Mouse (Mus musculus) forebrain, embryonic 14.5 days (tissue): ENCODE measurements around the gene Fat3. TPM values are rescaled to one million over a fixed set of nuclear protein-coding genes. Genes with fewer than 3 reads are reported as not detected.

Experiments used
- ATAC-seq: fragments of 200-750 bp; cut with Nextera tagmentation; 2 replicates; pipeline ENCODE4 v1.8.0; 2017; ENCODE audit warnings: mild to moderate bottlenecking, moderate library complexity
- DNase-seq: peaks from one replicate; pipeline ENCODE4 v3.0.0-alpha.2; 2015; ENCODE audit warnings: low spot score
- H3K27ac ChIP-seq: fragments of 300-500 bp; sonication (generic); 2 replicates; pipeline ENCODE4 v1.5.1; 2014; ENCODE audit warnings: low read depth, mild to moderate bottlenecking, control low read depth, low read length, moderate library complexity
- H3K27me3 ChIP-seq: fragments of 300-500 bp; sonication (generic); replicated peaks from 2 replicates; pipeline ENCODE4 v1.6.1; 2014; ENCODE audit warnings: low read length, control low read depth, mixed read lengths; ENCODE audit not compliant: control insufficient read depth, insufficient read depth
- H3K36me3 ChIP-seq: fragments of 300-500 bp; sonication (generic); 2 replicates; pipeline ENCODE4 v1.6.1; 2014; ENCODE audit warnings: low read length, control low read depth; ENCODE audit not compliant: control insufficient read depth, insufficient read depth
- H3K4me1 ChIP-seq: fragments of 300-500 bp; sonication (generic); 2 replicates; pipeline ENCODE4 v1.6.1; 2014; ENCODE audit warnings: antibody characterized with exemption, low read length, control low read depth; ENCODE audit not compliant: control insufficient read depth, insufficient read depth
- H3K4me2 ChIP-seq: fragments of 300-500 bp; sonication (generic); 2 replicates; pipeline ENCODE4 v1.6.1; 2014; ENCODE audit warnings: mild to moderate bottlenecking, control low read depth, low read length
- H3K4me3 ChIP-seq: fragments of 300-500 bp; sonication (generic); 2 replicates; pipeline ENCODE4 v1.5.1; 2014; ENCODE audit warnings: low read depth, low read length, control low read depth
- H3K9ac ChIP-seq: fragments of 300-500 bp; sonication (generic); 2 replicates; pipeline ENCODE4 v1.6.1; 2014; ENCODE audit warnings: mild to moderate bottlenecking, low read length, control low read depth, moderate library complexity
- H3K9me3 ChIP-seq: fragments of 300-500 bp; sonication (generic); replicated peaks from 2 replicates; pipeline ENCODE4 v1.6.1; 2016; ENCODE audit warnings: low read length, control low read depth, mixed read lengths; ENCODE audit not compliant: control insufficient read depth
- WGBS: fragments of 180-500 bp; shearing (Covaris S2); extraction: QIAGEN DNeasy Blood & Tissue Kit; methylation state at CpG from one replicate; pipeline ENCODE4 v1.1.7; 2014; 5-methylcytosine and 5-hydroxymethylcytosine counted together
- polyA plus RNA-seq: library from polyadenylated mRNA; unstranded; fragments of >200 nt; fragmentation: Nextera tagmentation; extraction: Ambion mirVana; gene quantifications from 2 replicates; pipeline ENCODE4 v1.2.1, GENCODE M21; 2014

Gene Fat3
- polyA plus RNA-seq, 1 experiment from 2014 or later: 12.2 TPM

GRCm38 (mm10) chr9:16310855-16311848, 189.9 kb downstream of the Fat3 start:
- Histone ChIP-seq H3K36me3 (no peaks in the 10 kb centered on the region), H3K27ac (no peak overlapping the region), H3K9me3 (no peaks in the 10 kb centered on the region), H3K27me3 (no peaks in the 10 kb centered on the region), H3K9ac (no peak overlapping the region), H3K4me3 (no peak overlapping the region), H3K4me2 (no peak overlapping the region), H3K4me1 (no peaks in the 10 kb centered on the region; the same call in 1 of the 2 replicates)
- WGBS: 49% methylated on average over 5 of the region's 5 CpGs
- ATAC-seq (peak; percentile 32; the same call in 1 of the 2 replicates), DNase-seq (peak; percentile 40)

- H3K9me3 ChIP-seq: no peaks in the 10 kb centered on the region
- H3K27ac ChIP-seq: no peak overlapping the region
- 85% methylated on average over 4 of the region's 4 CpGs for WGBS
- H3K36me3 ChIP-seq: no peaks in the 10 kb centered on the region
- no peak overlapping the region for H3K9ac ChIP-seq
- no peak for DNase-seq
- H3K27me3 ChIP-seq: no peaks in the 10 kb centered on the region
- no peak overlapping the region for H3K4me2 ChIP-seq
- peaks cover 5% of the 10 kb centered on the region; the same call in 1 of the 2 replicates for H3K4me1 ChIP-seq
- no peak overlapping the region for H3K4me3 ChIP-seq
- ATAC-seq: no peak
Measured at GRCm38 (mm10) chr9:16310305-16310704, 190.8 kb downstream of the Fat3 start.

GRCm38 (mm10) chr9:16307789-16308188, 193.3 kb downstream of the Fat3 start:
- no peak overlapping the region for H3K4me2 ChIP-seq
- H3K4me1 ChIP-seq: peaks cover 13% of the 10 kb centered on the region; the same call in 1 of the 2 replicates
- no peak for ATAC-seq
- no peak overlapping the region for H3K27ac ChIP-seq
- no peaks in the 10 kb centered on the region for H3K27me3 ChIP-seq
- no peaks in the 10 kb centered on the region for H3K36me3 ChIP-seq
- WGBS: 91% methylated on average over 1 of the region's 1 CpGs
- H3K4me3 ChIP-seq: no peak overlapping the region
- no peak overlapping the region for H3K9ac ChIP-seq
- no peak for DNase-seq
- no peaks in the 10 kb centered on the region for H3K9me3 ChIP-seq

DNA sequence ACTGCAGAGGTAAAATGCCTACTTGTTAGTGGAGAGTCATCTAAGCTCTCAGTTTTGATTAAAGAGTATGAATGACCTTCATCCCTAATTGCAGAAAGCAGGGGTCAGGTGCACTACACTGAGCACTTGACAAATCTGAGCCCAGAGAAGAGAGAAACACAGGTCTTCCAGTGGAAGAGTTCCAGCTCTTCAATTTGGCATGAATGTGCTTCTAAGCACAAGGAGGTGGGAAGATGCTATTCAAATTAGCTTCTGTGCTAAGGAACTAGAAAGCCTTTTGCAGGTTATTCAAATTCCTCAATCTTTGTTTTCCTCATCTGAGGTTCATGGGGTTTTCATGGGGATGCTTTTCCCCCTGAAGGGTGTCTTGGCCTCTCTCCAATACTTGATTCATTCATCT, 194.9 kb downstream of the Fat3 start:
- H3K9me3 ChIP-seq: no peaks in the 10 kb centered on the region
- H3K36me3 ChIP-seq: no peaks in the 10 kb centered on the region
- H3K4me3 ChIP-seq: no peak overlapping the region
- H3K9ac ChIP-seq: no peak overlapping the region
- no peak overlapping the region for H3K27ac ChIP-seq
- ATAC-seq (no peak), DNase-seq (no peak)
- H3K4me2 ChIP-seq: no peak overlapping the region
- peaks cover 13% of the 10 kb centered on the region; the same call in 1 of the 2 replicates for H3K4me1 ChIP-seq
- H3K27me3 ChIP-seq: no peaks in the 10 kb centered on the region

DNA sequence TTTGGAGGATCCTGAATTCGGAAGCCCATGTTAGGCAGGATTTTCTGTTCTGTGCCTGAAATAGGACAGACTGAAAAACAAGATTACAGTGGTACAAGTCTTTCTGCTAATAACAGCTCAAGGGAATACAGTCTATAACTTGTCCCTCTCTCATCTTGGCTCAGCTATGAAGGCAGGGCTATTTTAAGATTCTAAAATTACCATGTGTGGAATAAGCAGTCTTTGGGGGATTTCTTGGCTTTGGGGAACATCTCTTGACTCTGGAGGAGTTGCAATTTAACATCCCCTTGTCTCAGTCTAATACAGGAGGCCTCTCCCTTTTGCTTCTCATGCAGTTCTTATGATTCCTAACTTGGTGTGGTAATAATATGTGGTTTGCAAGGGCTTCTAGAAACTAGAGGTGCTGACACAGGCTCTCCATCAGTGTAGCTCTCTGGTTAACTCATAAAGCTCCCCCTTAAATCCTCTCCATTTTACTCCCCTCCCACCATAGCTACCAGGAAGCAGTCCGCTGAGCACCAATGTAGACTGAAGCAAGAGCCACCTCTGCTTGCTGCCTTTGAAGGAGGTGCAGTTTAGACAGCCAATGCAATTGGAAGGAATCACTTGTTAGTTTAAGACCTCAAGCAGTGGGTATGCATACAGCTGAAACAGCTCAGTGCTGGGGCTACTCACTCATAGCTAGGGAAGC, 195.5 kb downstream of the Fat3 start:
- no peak overlapping the region for H3K9ac ChIP-seq
- no peaks in the 10 kb centered on the region for H3K36me3 ChIP-seq
- H3K27me3 ChIP-seq: no peaks in the 10 kb centered on the region
- ATAC-seq (no peak), DNase-seq (no peak)
- H3K4me1 ChIP-seq: peaks cover 13% of the 10 kb centered on the region; the same call in 1 of the 2 replicates
- WGBS: 80% methylated on average over 2 of the region's 2 CpGs
- H3K27ac ChIP-seq: no peak overlapping the region
- H3K4me2 ChIP-seq: no peak overlapping the region
- no peak overlapping the region for H3K4me3 ChIP-seq
- no peaks in the 10 kb centered on the region for H3K9me3 ChIP-seq

GRCm38 (mm10) chr9:16304949-16305348, 196.1 kb downstream of the Fat3 start:
- Histone ChIP-seq H3K4me2 (no peak overlapping the region), H3K9ac (no peak overlapping the region), H3K4me1 (peaks cover 13% of the 10 kb centered on the region; the same call in 1 of the 2 replicates), H3K36me3 (no peaks in the 10 kb centered on the region), H3K27me3 (no peaks in the 10 kb centered on the region), H3K4me3 (no peak overlapping the region), H3K27ac (no peak overlapping the region), H3K9me3 (no peaks in the 10 kb centered on the region)
- WGBS: 36% methylated on average over 2 of the region's 2 CpGs
- ATAC-seq (no peak), DNase-seq (no peak)

- Histone ChIP-seq H3K9me3 (no peaks in the 10 kb centered on the region), H3K4me2 (no peak overlapping the region), H3K27me3 (no peaks in the 10 kb centered on the region), H3K36me3 (no peaks in the 10 kb centered on the region), H3K27ac (no peak overlapping the region), H3K4me1 (peaks cover 13% of the 10 kb centered on the region; the same call in 1 of the 2 replicates), H3K9ac (no peak overlapping the region), H3K4me3 (no peak overlapping the region)
- ATAC-seq (no peak), DNase-seq (no peak)
- WGBS: 86% methylated on average over 3 of the region's 3 CpGs
Measured at GRCm38 (mm10) chr9:16302484-16302883, 198.6 kb downstream of the Fat3 start.

DNA sequence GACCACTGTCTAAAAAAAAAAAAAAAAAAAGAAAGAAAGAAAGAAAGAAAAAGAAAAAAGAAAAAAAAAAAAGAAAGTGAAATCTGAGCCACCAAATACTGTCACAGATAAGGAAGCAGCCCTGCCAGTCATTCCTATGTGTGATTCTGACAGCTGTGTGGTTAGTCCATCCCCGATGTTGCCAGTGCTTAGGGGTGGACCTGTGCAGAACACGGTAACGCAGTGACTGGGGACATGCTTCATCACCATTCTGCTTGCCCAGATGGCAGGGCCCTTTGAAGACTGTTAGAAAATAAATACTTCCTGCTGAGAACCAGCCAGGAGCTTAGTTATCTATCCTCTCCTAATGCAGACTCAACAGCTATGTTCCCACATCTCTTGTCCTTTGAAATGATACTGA, 203.2 kb downstream of the Fat3 start:
- 78% methylated on average over 3 of the region's 3 CpGs for WGBS
- Histone ChIP-seq H3K27me3 (no peaks in the 10 kb centered on the region), H3K4me2 (no peak overlapping the region), H3K9me3 (no peaks in the 10 kb centered on the region), H3K9ac (no peak overlapping the region), H3K36me3 (no peaks in the 10 kb centered on the region), H3K4me3 (no peak overlapping the region), H3K27ac (no peak overlapping the region), H3K4me1 (peaks cover 19% of the 10 kb centered on the region)
- no peak for DNase-seq
- no peak for ATAC-seq
